Mouse (Mus musculus) cerebellum, adult 2 months (tissue): ENCODE results near the gene Myh6.

Experiments used
- CTCF ChIP-seq: fragments of 200-500 bp; IDR thresholded peaks from 2 replicates; pipeline ENCODE4 v1.5.1; 2011; ENCODE audit warnings: low read depth, mild to moderate bottlenecking, control low read depth, low read length, moderate library complexity, borderline replicate concordance; ENCODE audit not compliant: insufficient read depth
- POLR2A ChIP-seq: fragments of 200-500 bp; IDR thresholded peaks from 2 replicates; pipeline ENCODE4 v1.6.1; 2011; ENCODE audit warnings: low read length, control low read depth, borderline replicate concordance; ENCODE audit not compliant: insufficient read depth

DNA sequence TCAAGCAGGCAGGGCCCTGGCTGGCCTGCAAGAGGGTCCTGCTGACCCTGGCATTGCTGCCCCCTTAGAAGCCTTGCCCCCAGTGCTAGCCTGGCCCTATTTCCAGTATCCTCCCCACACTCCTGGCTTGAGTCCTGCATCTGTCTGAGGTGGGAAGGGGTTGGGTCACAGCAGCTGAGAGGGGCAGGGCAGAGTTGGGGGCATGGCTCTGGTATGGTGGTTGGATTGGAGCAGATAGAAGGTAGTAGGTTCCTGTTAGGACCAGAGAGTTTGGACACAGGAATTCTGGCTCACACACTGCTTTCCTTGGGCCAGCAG is 28.1 kb upstream of the Myh6 start:
- TF ChIP-seq POLR2A = no peak
- no peak for TF ChIP-seq CTCF
